Mouse (Mus musculus) small intestine, adult 2 months (tissue): ENCODE data around the gene Zbed4. TPM values are rescaled to one million over a fixed set of nuclear protein-coding genes. Genes with fewer than 3 reads are reported as not detected.
A peak's percentile ranks its signal among the peaks of the same experiment; 100 is the strongest.

Experiments
- H3K27ac ChIP-seq: fragments of 200-500 bp; 2 replicates; pipeline ENCODE4 v1.5.1; 2012; ENCODE audit warnings: low read depth, low read length, control low read depth, inconsistent platforms; ENCODE audit not compliant: insufficient read depth
- H3K27me3 ChIP-seq: fragments of 200-500 bp; 2 replicates; pipeline ENCODE4 v1.6.1; 2012; ENCODE audit warnings: mild to moderate bottlenecking, moderate library complexity, low read length, inconsistent platforms; ENCODE audit not compliant: control insufficient read depth, insufficient read depth
- H3K36me3 ChIP-seq: fragments of 200-500 bp; 2 replicates; pipeline ENCODE4 v1.6.1; 2012; ENCODE audit warnings: mild to moderate bottlenecking, low read length, control low read depth, inconsistent platforms; ENCODE audit not compliant: control insufficient read depth, insufficient read depth
- H3K4me1 ChIP-seq: fragments of 200-500 bp; 2 replicates; pipeline ENCODE4 v1.6.1; 2012; ENCODE audit warnings: low read length, inconsistent platforms, mixed read lengths; ENCODE audit not compliant: control insufficient read depth, insufficient read depth, insufficient read length
- H3K4me3 ChIP-seq: fragments of 200-500 bp; 2 replicates; pipeline ENCODE4 v1.5.1; 2012; ENCODE audit warnings: low read depth, mild to moderate bottlenecking, control low read depth, inconsistent platforms, low read length, moderate library complexity
- CTCF ChIP-seq: fragments of 200-500 bp; IDR thresholded peaks from 2 replicates; pipeline ENCODE4 v1.5.1; 2012; ENCODE audit warnings: low read depth, mild to moderate bottlenecking, control low read depth, inconsistent platforms, low read length, moderate library complexity, mixed read lengths; ENCODE audit not compliant: insufficient replicate concordance, insufficient read length; ENCODE audit errors: extremely low read depth
- POLR2A ChIP-seq: fragments of 200-500 bp; IDR thresholded peaks from 2 replicates; pipeline ENCODE4 v1.6.1; 2012; ENCODE audit warnings: low read depth, mild to moderate bottlenecking, control low read depth, inconsistent platforms, low read length, moderate library complexity
- WGBS: fragments of 180-500 bp; shearing (Covaris S2); methylation state at CpG from one replicate; pipeline ENCODE4 v1.1.7; 2018; 5-methylcytosine and 5-hydroxymethylcytosine counted together
- polyA plus RNA-seq: library from polyadenylated mRNA; depleted of rRNA; stranded (reverse); fragments of >200 nt; gene quantifications from 2 replicates; pipeline ENCODE4 v1.2.3, GENCODE M21; 2012

The Zbed4 gene
- polyA plus RNA-seq, 1 experiment, result 3.9 TPM

DNA sequence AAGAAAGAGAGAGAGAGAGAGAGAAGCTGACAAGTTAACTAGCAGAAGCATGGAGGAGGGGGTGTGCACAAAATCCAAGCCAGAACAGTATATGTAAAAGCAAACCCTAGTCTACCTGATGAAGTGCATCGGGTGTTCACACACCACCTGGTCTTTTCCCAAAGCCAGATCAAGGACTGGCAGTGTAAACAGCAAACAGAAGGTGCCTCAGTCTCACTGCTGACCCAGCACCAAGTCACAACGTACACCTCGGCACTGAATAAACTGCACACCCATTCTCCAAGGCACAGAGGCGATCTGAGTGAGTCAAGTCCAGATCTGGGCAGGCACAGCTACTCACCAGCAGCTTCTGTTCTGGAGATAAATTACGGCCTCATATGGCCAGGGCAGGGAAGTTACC, 26.4 kb upstream of the Zbed4 start:
- Histone ChIP-seq H3K36me3 (peaks cover 70% of the 10 kb centered on the region), H3K4me3 (no peak overlapping the region), H3K27me3 (no peaks in the 10 kb centered on the region), H3K4me1 (peaks cover 3% of the 10 kb centered on the region), H3K27ac (no peak overlapping the region)
- 71% methylated on average over 5 of the region's 5 CpGs for WGBS
- TF ChIP-seq CTCF (no peak), POLR2A (no peak)

DNA sequence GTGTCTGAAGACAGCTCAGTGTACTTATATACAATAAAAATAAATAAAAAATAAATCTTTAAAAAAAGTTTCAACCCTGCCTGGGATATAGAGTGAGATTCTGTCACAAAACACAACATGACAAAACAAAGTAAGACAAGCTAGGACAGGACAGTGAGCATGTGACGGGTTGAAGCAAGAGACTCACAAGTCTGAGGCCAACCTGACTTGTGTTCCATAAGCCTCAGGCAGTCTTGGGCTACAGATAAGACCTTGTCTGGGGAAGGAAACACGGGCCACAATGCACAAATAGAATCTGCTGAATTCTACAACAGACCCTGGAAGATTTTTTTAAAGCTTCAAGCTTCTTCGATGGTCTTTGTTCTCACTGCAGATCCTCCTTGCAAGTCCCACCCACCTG, 24.3 kb upstream of the Zbed4 start:
- WGBS, result 62% methylated on average over 3 of the region's 3 CpGs
- Histone ChIP-seq H3K4me1 (peaks cover 18% of the 10 kb centered on the region), H3K27me3 (no peaks in the 10 kb centered on the region), H3K4me3 (no peak overlapping the region), H3K27ac (no peak overlapping the region), H3K36me3 (peaks cover 61% of the 10 kb centered on the region)
- no peak for TF ChIP-seq CTCF
- no peak for TF ChIP-seq POLR2A

DNA sequence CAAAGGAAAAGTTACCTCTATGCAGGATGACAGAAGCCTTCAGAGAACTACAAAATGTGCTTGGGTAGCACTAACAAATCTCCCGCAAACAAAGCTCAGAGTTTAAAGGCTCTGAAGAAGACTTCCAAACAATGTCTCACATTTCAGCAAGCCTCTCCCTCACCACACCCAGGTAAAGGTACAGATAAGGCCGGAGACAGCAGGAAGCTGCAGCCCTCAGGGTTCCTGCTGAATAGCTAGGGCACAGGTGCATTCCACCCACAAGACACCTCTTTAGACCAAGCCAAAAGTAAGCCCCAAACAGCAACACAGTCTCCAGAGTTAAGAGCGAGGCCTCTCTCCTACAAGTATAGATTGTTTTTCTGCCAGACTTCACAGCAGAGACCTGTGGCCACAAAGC, 20.7 kb upstream of the Zbed4 start:
- WGBS, result 25% methylated on average over 3 of the region's 3 CpGs
- H3K36me3 ChIP-seq, result peaks cover 29% of the 10 kb centered on the region
- peaks cover 23% of the 10 kb centered on the region for H3K4me1 ChIP-seq
- H3K4me3 ChIP-seq, result peak overlapping the region; percentile 11; the same call in 1 of the 2 replicates
- TF ChIP-seq POLR2A, result no peak
- TF ChIP-seq CTCF, result no peak
- H3K27ac ChIP-seq, result peak overlapping the region; percentile 34
- no peaks in the 10 kb centered on the region for H3K27me3 ChIP-seq

DNA sequence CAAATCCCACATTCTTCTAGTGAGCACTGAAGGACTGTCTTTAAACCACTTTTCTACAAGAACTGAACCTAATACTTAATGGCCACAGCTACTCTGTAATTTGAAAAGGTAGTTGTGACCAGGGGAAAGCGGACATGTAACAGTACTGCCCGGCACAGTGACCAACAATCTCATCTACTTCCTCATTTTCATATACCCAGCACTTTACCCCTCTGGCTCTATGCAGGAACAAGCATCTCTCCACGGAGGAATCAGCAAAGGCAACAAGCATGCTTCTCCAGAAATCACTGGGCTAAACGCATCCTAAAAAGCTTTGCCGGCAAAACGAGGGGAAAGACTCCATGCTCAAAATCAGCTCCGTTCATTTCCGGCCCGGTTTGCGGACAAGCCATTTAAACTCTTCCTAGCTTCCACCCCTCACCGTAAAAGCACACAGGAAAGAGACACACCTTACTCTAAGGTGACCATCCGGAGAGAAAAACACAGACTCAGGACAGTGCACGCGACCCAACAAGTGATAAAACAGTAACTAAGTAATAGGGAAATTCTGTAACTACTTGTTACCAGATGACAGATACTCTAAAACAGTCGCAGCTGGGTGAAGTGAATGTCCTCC, 18.9 kb upstream of the Zbed4 start:
- WGBS, result 3% methylated on average over 15 of the region's 15 CpGs
- H3K4me1 ChIP-seq, result peaks cover 23% of the 10 kb centered on the region
- no peak for TF ChIP-seq POLR2A
- TF ChIP-seq CTCF, result no peak

GRCm38 (mm10) chr15:88733041-88733751, 18.3 kb upstream of the Zbed4 start:
- no peak for TF ChIP-seq CTCF
- no peak for TF ChIP-seq POLR2A
- WGBS, result under 1% methylated on average over 86 of the region's 86 CpGs

More for the DNA sequence above, 18.9 kb upstream of the Zbed4 start:
- Histone ChIP-seq H3K27ac (peak overlapping the region; percentile 78), H3K27me3 (no peaks in the 10 kb centered on the region), H3K36me3 (peaks cover 21% of the 10 kb centered on the region), H3K4me3 (peak overlapping the region; percentile 87)

GRCm38 (mm10) chr15:88733834-88734571, 17.5 kb upstream of the Zbed4 start, which contains the start of gene Brd1:
Brd1 (minus strand) TSS chr15:88734233.
- H3K27me3 ChIP-seq, result no peaks in the 10 kb centered on the region
- peaks cover 14% of the 10 kb centered on the region for H3K36me3 ChIP-seq
- H3K4me1 ChIP-seq, result peaks cover 23% of the 10 kb centered on the region
- H3K27ac ChIP-seq, result peak within 1 kb of the TSS; percentile 78
- TF ChIP-seq POLR2A (peak; percentile 78; the same call in 1 of the 2 replicates), CTCF (no peak)
- peak within 1 kb of the TSS; percentile 87 for H3K4me3 ChIP-seq
- WGBS, result 10% methylated on average over 102 of the region's 103 CpGs

More at GRCm38 (mm10) chr15:88733041-88733751, 18.3 kb upstream of the Zbed4 start:
- Histone ChIP-seq H3K27me3 (no peaks in the 10 kb centered on the region), H3K4me3 (peak overlapping the region; percentile 87), H3K36me3 (peaks cover 19% of the 10 kb centered on the region), H3K4me1 (peaks cover 23% of the 10 kb centered on the region), H3K27ac (peak overlapping the region; percentile 78)

- Histone ChIP-seq H3K36me3 (no peaks in the 10 kb centered on the region), H3K4me1 (peaks cover 13% of the 10 kb centered on the region), H3K27me3 (no peaks in the 10 kb centered on the region), H3K4me3 (no peak overlapping the region), H3K27ac (no peak overlapping the region)
- TF ChIP-seq CTCF (no peak), POLR2A (no peak)
- 78% methylated on average over 4 of the region's 4 CpGs for WGBS
Measured at GRCm38 (mm10) chr15:88736166-88736565, 15.3 kb upstream of the Zbed4 start.
